Mouse (Mus musculus): ENCODE results near the gene Ptma.

GRCm38 (mm10) chr1:86531547-86532321 lies 5.2 kb downstream of the Ptma start:
- TF ChIP-seq POLR2A (IDR thresholded peaks at IDR 0.05; ENCODE audit: low read depth, low read length), result no peak
- TF ChIP-seq CTCF (IDR thresholded peaks at IDR 0.05; ENCODE audit: extremely low read depth, insufficient read length, insufficient replicate concordance, low read depth, low read length), result no peak

All from small intestine, adult 2 months (tissue).